Mouse (Mus musculus): ENCODE measurements around the gene Hadh.

Gene Hadh

GRCm38 (mm10) chr3:131214841-131215240, 57.1 kb downstream of the Hadh start:
- no peak for DNase-seq

- no peak for DNase-seq
Measured at GRCm38 (mm10) chr3:131214060-131214658, 57.7 kb downstream of the Hadh start.

GRCm38 (mm10) chr3:131212200-131212599, 59.7 kb downstream of the Hadh start:
- no peak for DNase-seq

GRCm38 (mm10) chr3:131208265-131208891, 63.5 kb downstream of the Hadh start:
- no peak for DNase-seq

- no peak for DNase-seq
Measured at GRCm38 (mm10) chr3:131207846-131208245, 64.1 kb downstream of the Hadh start.

GRCm38 (mm10) chr3:131202311-131202710, 69.6 kb downstream of the Hadh start:
- no peak for DNase-seq

GRCm38 (mm10) chr3:131199590-131200288, 72.2 kb downstream of the Hadh start:
- no peak for DNase-seq

- no peak for DNase-seq
Measured at GRCm38 (mm10) chr3:131198991-131199390, 72.9 kb downstream of the Hadh start.

- no peak for DNase-seq
Measured at GRCm38 (mm10) chr3:131196507-131197019, 75.3 kb downstream of the Hadh start.

- no peak for DNase-seq
Measured at GRCm38 (mm10) chr3:131196050-131196449, 75.9 kb downstream of the Hadh start.

- DNase-seq = no peak
Measured at GRCm38 (mm10) chr3:131191454-131191853, 80.4 kb downstream of the Hadh start.

GRCm38 (mm10) chr3:131190671-131191367, 81.1 kb downstream of the Hadh start:
- DNase-seq = no peak

- no peak for DNase-seq
Measured at GRCm38 (mm10) chr3:131190239-131190638, 81.7 kb downstream of the Hadh start.

GRCm38 (mm10) chr3:131186193-131186592, 85.7 kb downstream of the Hadh start:
- DNase-seq = no peak
